Mouse (Mus musculus) lung, postnatal 25 days (tissue): Measurements from ENCODE around the gene Dock9.

Source experiments
- DNase-seq: peaks from one replicate; pipeline ENCODE4 v3.0.0; 2022; ENCODE audit warnings: low spot score

The Dock9 gene

DNA sequence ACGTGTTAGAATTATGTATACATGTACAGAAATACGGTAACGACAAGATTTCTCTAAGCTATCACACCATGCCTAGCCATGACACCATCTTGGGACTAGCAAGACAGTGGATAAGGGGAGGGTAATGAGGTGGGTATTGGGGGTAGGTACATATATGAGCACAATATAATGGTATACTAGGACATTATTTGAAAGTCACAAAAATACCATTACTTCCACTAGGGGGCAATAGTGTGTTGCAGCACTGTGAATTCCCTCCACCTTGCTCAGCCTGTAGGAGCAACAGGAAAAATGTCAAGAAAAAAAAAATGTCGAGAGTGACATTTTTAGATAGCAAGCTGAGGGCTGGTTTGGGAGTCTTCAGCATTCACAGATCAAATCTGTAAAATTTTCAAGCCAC lies 209.2 kb downstream of the Dock9 start:
- peak; percentile 58 for DNase-seq

DNA sequence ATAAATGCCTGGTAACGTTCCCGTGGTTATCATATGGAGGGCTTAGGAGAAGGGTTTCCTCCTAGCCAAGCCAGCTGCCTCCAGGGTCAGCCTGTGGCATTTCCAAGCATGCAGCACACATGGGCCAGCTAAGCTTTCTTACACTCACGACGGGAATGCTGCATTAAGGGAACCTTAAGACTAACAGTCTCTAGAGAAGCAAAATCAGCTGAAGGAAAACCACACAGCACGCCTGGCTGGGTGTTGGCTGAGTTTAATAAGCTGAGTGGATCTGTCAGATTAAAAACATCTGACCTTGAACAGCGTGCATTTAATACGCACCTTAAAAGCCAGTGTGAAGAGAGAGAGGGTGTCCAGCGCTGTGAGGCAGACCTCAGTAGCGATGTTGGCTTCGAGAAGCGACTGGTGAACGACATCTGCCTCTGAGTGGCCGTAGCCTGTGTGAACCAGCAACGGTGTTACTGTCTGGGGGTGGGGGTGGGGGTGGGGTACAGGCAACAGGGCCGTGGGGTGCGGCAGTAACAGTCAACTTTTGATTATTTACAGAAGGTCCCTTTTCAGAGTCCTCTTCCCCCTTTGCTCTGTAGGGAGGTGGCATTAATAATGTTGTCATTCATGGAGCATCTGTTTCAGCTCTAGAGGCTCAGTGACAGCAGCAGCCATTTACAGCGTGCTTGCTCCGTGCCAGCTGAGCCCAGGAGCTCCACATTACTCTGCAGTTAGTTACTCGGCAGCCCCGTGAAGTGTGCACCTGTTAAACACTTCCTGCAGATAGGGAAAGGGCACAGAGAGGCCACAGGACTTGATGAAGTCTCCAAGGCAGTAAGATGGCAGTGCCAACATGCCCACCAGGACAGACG lies 211.5 kb downstream of the Dock9 start:
- DNase-seq = no peak

DNA sequence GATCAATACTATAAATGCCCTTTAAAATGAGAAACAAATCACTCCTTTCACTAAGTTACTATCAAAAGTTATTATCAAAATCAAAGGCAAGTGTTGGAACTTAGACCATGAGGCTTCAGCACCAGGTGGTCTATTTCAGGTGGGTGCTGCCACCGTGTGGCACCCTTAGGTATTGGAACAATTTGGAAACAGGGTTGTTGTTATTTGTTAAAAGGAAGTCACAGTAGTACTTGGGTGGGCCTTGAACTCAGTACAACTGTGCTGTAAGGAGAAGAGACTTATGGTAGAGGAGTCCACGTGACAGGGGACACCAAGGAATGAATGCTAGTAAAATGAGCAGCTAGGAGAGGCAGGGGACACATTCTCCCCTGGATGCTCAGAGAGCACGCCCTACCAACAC lies 218.6 kb downstream of the Dock9 start:
- DNase-seq = peak; percentile 41

DNA sequence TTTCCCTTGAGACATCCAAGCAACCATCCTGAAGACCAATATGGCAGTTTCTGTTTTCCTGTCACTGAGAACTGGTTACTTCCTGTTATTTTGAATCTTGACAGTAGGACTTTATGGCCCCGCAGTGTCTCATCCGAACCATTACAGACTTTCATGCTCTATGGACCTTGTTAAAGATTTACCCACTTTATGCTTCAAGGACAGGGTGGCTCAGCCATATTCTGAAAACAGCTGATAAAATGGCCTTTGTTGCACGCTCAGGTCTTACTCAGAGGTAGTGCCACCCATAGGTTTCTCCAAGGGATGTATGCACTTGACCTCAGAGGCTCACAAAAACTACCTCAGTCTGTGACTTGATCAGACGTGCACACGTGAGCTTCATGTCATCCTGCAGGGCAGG lies 224.2 kb downstream of the Dock9 start:
- DNase-seq = no peak

DNA sequence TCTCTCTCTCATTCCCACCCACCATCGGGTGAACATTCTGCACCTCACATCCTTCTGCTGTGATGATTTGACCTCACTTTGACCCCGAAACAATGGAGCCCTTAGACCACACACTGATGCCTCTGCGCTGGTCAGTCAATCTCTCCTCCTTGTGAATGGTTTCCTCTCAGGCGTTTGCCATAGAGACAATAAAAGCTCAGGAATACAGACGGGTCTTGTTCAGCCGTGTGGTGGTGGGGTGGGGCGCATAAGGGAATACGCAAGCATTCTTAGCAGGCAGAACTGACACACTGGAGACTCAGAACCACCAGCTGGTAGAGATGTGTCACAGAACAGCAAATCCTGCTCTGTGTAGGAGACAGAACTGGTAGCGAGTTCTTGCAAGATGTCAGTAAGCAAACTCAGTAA lies 230.8 kb downstream of the Dock9 start:
- no peak for DNase-seq

DNA sequence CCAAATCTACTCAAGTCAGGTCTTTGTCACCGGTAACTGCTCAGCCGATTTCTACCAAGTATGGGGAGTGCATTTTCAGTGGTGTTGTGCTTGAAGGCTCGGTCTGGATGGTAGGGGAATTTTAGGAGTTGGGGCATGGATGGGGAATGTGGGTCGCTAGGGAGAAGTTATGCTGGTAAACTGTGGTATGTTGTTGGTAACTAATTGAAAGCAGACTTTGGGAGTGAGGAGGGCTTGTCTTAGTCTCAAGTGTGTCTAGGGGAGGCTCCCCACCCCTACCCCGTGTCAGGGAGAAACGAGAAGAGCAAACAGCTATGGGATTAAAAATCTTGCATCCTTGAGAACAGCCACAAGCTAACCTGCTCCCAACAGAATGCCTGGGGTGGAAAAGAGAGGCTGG lies 231.7 kb downstream of the Dock9 start:
- DNase-seq = no peak

DNA sequence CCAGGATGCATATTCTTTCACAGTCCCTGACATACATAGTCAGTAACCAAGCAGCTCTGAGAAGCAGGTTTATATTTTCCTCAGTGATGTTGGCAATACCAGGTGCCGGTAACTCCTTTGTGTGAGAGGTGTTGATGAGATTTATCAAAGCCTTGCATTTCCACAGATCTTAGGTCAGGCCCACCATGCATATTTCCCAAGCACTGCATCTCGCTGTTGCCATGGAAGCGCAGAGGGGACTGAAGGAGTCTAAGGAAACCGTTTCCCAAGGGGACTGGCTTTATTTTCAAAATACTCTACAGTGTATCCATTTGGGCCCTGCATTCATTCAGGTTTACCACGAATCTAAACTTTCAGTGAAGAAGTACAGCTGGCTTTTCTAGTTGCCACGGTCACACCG lies 233.0 kb downstream of the Dock9 start:
- no peak for DNase-seq

DNA sequence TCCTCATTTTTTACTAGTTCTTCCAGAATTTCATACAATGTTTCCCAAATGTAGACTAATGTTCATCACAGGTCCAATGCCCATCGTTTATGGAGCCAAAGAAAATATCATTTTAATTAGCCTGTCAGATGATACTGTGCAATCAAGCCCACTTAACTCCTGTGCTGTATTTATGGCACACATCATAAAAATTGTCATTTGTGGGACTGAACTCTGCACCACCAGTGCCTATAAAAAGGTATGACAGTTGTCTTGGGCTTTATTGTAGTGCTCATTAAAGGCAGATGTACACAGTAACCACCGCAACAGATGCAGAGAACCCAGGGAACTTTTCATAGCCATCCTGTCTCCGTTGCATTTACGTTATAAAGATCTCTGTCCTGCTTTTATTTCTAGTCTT lies 233.7 kb downstream of the Dock9 start:
- no peak for DNase-seq

DNA sequence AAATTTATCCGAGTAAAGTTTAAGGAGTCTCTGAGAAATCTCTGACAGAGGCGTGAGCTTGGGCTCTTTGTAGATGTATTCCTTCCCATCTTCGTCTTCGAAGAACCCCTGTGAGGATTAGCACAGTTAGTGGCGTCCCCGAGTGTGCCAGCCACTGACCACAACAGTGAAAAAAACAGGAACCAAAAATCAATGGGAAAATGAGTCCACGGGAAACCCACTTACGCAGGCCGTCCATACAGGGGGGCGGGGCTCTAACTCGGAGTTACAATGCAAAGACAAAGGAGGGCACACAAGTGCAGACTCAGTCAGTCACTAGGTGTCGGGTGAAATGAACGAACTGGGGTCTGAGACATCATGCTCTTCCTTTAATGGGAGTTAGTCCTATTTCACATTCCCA lies 238.6 kb downstream of the Dock9 start:
- no peak for DNase-seq

DNA sequence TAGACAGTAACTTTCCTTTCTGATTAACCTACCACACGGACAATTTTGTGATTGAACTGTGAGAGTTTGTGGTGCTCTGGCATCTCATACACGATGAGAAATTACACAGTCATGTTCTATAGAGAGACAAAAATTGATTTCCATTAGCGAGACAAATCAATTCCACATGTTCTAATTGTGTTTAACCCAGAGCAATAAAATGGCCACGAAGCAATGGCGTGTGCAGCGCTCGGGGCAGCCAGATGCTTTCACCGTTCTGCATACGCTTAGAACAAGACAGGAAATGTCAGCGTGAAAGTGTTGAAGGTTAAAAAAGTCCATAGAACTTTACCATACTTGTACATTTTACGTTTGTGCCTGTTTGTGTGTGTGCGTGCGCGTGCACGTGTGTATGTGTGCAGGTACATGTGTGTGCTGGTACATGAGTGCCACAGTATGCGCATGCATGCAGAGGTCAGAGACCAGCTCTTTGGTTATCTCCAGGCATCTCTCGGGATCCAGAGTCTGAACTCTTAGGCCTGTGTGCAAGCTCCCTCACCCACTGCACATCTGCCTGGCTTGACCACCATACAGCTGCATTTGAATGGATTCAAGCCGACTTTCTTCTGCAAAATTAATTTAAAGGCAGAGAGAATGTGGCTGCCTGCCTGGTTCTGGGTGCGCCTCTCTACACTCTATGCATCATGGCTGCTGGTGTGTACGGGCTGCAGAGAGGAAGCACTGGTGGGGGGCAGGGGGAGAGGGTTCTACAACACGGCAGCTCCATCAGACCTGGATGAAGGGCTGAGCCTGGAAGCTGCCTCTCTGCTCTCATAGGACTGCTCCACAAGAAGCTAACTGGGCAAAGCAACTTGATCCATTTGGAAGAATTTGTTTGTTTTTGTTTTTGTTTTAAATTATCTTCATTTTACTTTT lies 241.0 kb downstream of the Dock9 start:
- no peak for DNase-seq

DNA sequence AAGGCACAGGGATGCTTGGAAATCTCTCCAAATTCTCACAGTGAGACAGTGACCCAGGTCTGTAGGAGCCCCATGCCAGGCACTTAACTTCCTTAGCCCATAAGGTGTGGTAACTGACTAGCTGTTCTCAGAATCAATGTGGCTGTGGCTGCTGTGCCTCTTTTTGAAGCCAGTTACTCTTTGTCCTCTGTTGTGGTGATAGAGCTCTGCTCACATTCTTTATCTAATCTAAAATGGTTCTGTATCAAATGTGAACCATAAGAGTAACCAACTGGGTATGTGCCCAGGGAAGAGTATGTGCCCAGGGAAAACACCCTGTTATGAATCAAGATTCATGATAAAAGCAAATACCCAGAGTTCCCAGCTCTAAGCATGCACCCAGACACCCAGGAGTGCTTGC lies 243.9 kb downstream of the Dock9 start:
- no peak for DNase-seq

DNA sequence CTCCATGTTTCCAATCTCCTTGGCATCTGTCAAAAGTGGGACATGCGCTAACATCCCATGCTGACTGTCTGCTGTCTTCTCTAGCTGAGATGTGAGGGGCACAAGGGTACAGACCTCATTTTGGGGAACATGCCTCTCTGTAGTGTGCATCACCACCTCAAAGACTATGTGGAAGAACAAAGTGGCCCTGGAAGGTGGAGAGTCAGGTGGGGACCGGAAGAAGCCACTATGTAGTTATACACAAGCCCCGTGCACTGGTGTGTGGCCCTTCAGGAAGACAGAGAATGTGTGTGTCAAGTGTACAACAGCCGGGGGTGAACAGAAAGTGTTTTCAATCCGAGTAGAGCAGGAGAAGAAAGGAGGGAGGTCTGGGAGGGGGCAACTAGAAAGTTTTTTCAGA lies 245.1 kb downstream of the Dock9 start:
- DNase-seq = no peak

DNA sequence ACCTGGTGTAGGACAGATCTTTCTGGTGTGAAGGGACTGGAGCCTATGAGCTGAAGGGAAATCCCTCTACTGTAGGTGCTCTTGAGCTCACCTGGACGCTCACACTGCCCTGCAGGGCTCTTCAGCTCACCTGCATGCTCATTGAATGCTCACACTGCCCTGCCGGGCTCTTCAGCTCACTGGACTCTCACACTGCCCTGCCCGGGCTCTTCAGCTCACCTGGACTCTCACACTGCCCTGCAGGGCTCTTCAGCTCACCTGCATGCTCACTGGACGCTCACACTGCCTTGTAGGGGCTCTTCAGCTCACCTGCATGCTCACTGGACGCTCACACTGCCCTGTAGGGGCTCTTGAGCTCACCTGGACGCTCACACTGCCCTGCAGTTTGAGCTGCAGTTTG lies 247.8 kb downstream of the Dock9 start:
- no peak for DNase-seq

DNA sequence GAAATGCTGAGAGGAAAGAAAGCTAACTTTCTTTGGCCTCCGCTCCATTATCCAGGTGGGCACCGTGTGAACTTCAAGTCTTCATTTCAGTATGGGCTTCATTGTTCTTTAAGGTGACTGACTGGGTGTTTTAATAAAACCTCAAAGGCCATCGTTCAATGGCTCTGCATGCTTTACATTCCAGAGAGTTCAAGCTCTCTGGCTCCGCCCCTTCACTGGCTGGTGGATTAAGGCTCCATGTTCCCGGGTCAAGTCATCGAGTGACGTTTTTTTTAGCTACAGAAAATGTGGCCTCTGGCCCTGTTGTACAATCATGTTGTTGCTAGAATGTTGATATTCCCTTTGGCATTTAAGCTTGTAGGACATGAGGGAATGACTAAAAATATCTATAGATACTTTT lies 249.9 kb downstream of the Dock9 start:
- peak; percentile 27 for DNase-seq

DNA sequence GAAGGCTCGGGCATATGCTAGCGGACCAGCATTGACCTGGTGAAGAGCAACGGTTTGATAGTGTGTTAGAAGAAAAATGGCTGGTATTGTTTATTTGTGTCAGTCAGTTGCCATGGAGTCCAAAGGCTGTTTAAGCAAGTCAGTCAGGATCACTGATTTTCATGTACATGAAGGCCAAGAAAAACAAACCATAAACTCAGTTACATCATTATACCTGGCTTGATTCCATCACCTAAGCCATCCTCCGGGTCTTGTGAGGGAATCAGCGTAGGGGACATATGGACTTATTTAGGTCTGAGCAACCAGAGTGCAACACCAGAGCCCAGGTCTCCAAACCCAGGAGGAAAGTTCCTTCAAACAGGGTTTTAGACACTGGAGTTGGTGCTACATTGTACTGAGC lies 251.0 kb downstream of the Dock9 start:
- no peak for DNase-seq

DNA sequence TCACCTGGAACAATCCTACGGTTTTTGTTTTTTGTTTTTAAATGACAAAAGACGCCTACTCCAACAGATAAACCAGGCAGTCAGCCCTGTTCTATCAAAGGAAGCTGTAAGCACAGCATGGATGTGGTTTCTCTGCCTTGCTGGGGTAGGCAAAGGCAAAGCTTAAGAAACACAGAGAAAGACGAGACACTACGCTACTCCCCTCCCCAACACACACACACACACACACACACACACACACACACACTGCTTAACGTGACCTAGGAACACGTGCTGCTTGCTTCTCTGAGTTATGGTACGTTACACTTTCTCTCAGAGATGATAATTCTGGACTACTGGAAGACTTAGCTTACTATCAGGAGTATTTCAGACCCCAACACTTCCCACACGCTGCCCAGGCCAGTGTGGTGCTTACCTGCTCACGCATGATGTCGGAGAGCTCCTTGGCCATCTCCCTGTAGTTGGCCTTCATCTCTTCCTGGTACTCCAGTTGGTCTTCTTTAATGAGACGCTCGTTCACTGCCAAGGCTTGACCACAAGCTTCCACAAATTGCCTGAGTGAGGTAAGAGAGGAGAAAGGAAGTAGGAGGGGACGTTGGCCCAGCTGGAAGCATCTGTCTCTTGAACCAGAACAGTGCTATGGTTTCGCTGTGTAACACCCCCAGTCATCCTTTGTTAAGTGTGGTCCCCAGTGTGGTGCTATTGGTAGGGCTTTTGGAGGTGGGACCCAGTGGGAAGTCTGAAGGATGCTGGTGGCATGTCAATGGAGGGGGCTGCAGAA lies 251.9 kb downstream of the Dock9 start:
- no peak for DNase-seq

DNA sequence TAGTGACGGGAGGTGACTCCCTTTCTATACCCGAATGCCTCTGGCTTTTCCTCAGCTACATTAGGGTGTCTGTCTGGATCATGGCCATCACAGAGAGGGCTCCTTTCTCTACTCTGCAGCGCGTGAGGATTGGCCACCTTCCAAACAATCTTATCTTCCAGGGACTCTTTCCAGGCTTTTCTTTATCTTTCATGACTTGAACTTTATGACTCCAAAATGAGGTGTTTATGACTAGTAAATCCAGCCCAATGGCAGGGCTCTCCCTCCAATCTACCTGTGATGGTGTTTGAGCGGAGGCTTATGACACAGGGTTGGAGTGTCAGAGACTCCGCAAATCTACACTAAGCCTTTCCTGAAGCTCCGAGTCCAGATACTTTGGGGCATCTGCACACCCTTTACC lies 256.4 kb downstream of the Dock9 start:
- no peak for DNase-seq

DNA sequence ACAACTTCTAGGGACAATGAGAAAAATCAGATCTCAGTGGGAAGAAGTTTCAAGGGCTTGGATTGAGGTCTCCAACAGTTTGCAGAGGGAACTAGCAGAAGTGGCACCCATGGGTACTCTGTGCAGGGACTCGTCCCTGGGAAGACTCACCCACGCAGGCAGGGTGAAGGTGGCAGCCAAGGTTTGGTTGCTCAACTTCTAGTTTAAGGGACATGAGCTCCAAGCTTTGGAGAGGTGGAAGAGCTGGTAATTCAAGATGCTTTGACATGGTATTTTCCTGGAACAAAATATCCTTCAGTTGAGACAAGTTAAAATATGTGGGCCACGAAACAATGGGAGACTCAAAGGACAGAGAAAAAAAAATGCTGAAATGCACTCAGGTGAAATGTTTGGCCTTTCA lies 263.1 kb downstream of the Dock9 start:
- no peak for DNase-seq

DNA sequence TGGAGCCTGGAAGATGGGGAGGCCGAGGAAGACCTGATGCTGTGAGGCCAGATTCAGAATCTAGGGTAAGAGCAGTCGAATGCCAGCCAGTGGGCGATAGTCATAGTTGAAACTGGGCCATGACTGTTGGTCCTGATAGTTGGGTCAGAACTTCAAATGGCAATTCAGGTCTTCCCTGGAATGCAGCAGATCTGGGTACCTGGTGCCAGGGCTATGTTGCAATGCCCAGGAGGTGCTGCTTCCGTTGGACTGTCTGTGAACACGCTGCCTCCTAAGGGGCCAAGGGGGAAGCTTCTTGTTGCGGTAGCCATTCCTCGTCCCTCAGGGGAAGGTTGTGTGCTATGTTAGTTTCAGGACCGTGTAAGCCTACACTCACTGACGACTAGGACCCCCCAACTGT lies 266.8 kb downstream of the Dock9 start:
- no peak for DNase-seq

DNA sequence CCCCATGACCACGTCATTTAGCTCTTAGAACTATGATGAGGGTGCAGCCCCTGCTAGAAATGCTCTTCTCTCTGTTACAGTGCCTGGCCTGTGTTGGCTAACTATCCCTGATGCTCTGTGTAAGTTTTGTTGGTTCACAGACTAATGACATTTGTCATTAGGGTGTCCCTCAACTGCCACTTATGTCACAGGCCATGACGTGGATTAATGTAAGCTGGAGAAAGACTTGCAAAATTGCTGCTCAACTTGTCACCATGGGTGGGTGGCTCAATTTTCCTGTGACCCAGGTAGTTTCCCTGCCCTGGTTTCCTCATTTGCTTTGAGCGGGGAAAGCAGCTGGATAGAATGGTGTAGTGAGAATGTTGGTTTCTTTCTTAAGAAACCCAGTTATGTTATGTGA lies 269.8 kb downstream of the Dock9 start:
- no peak for DNase-seq

DNA sequence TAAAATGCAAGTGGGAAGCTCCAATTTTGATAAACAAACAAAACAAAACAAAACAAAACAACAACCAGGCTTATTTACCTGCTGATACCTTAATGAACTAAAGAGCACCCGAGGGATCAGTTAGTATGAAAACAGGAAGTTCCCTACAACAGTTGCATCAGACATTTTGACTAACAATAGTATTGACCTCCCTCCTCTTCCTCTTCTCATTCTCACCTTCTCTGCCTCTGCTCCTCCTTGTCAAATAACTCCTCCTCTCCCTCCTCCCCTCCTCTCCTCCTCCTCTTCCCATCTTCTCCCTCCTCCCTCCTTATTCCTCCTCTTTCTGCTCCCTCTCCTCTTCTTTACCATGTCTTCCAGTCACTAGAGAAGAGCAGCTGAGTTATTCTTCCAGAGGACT lies 270.4 kb downstream of the Dock9 start:
- no peak for DNase-seq

DNA sequence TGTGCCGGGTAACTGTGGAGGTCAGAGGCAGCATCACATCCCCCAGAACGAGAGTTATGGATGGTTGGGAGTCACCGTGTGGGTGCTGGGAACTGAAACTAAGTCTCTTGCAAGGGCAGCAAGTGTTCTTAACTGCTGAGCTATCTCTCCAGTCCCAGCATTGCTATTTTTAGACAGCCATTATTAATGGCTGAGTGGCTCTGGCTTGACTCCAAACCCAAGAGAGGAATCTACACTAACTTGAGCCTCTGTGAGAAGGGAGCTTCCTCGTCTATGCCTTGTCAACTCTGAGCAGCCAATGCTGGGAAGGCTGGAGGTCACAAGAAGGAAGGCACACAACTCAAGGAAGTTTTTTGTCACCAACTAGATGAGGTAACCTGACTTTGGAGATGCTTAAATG lies 275.9 kb downstream of the Dock9 start:
- DNase-seq = peak; percentile 21

DNA sequence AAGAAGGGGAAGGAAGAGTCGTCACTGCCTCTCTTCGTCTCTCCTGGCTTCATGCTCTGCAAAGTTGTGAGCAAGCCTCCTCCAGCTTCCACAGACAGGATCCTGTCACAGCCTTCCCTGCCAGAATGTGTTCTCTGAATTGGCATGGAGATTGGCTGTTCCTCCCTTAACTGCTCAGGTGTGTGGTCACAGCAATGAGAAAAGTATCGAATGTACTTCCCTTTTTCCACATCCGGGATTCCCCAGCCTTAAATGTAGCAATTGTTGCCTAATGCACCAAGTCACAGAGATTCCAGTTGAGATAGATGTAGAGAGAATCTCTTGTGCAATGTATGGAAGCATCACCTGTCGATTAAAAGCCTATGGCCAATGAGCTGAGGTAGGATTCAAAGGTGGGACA lies 280.8 kb downstream of the Dock9 start:
- DNase-seq = no peak
